Mouse (Mus musculus) embryonic facial prominence, embryonic 13.5 days (tissue): ENCODE measurements at regions not wholly inside any gene's neighbourhood (a gene's known extent, or its start where the extent isn't known, plus 50 kb on each side); places are given as distances from the start of the nearest gene placed in this dataset.
"Not testable (repeated sequence)": the region's sequence is repeated elsewhere in the genome, so short reads cannot be mapped to it uniquely, and the experiment has no call there.

Experiments used
- ATAC-seq: fragments of 200-750 bp; cut with Nextera tagmentation; 2 replicates; pipeline ENCODE4 v1.8.0; 2017; ENCODE audit warnings: low read depth; ENCODE audit not compliant: insufficient number of reproducible peaks, insufficient read depth, low FRiP score, low TSS enrichment
- H3K27ac ChIP-seq: fragments of 300-500 bp; sonication (generic); 2 replicates; pipeline ENCODE4 v1.5.1; 2015; ENCODE audit warnings: moderate library complexity, mild to moderate bottlenecking, inconsistent platforms
- H3K27me3 ChIP-seq: fragments of 300-500 bp; sonication (generic); 2 replicates; pipeline ENCODE4 v1.6.1; 2015; ENCODE audit warnings: mild to moderate bottlenecking, inconsistent platforms
- H3K36me3 ChIP-seq: fragments of 300-500 bp; sonication (generic); 2 replicates; pipeline ENCODE4 v1.6.1; 2015; ENCODE audit warnings: mild to moderate bottlenecking, inconsistent platforms
- H3K4me1 ChIP-seq: fragments of 300-500 bp; sonication (generic); 2 replicates; pipeline ENCODE4 v1.6.1; 2015; ENCODE audit warnings: inconsistent platforms
- H3K4me2 ChIP-seq: fragments of 300-500 bp; sonication (generic); 2 replicates; pipeline ENCODE4 v1.6.1; 2015; ENCODE audit warnings: moderate library complexity, mild to moderate bottlenecking, inconsistent platforms
- H3K4me3 ChIP-seq: fragments of 300-500 bp; sonication (generic); 2 replicates; pipeline ENCODE4 v1.5.1; 2015; ENCODE audit warnings: mild to moderate bottlenecking, inconsistent platforms
- H3K9ac ChIP-seq: fragments of 300-500 bp; sonication (generic); 2 replicates; pipeline ENCODE4 v1.6.1; 2015; ENCODE audit warnings: mild to moderate bottlenecking, inconsistent platforms
- H3K9me3 ChIP-seq: fragments of 300-500 bp; sonication (generic); 2 replicates; pipeline ENCODE4 v1.6.1; 2016; ENCODE audit warnings: inconsistent platforms
- WGBS: fragments of 180-500 bp; shearing (Covaris S2); methylation state at CpG from one replicate; pipeline ENCODE4 v1.1.7; 2015; ENCODE audit warnings: mixed read lengths; 5-methylcytosine and 5-hydroxymethylcytosine counted together

- not testable (repeated sequence) for ATAC-seq, H3K9ac ChIP-seq
These were observed 96.7 kb downstream of the Zfp369 start for GRCm38 (mm10) chr13:65375273-65375672.

GRCm38 (mm10) chr13:65379411-65379810 lies 100.8 kb downstream of the Zfp369 start:
- H3K9me3 ChIP-seq, H3K36me3 ChIP-seq, H3K9ac ChIP-seq, H3K27ac ChIP-seq, H3K4me2 ChIP-seq, H3K4me1 ChIP-seq, H3K4me3 ChIP-seq, H3K27me3 ChIP-seq, ATAC-seq: not testable (repeated sequence)
- 53% methylated on average over 21 of the region's 21 CpGs for WGBS

More at GRCm38 (mm10) chr13:65375273-65375672, 96.7 kb downstream of the Zfp369 start:
- not testable (repeated sequence) for H3K4me2 ChIP-seq, H3K4me1 ChIP-seq, H3K27me3 ChIP-seq, H3K27ac ChIP-seq, H3K36me3 ChIP-seq, H3K4me3 ChIP-seq, H3K9me3 ChIP-seq
- whole genome bisulfite sequencing = no CpG with 5 or more reads among the region's 2 CpGs

DNA sequence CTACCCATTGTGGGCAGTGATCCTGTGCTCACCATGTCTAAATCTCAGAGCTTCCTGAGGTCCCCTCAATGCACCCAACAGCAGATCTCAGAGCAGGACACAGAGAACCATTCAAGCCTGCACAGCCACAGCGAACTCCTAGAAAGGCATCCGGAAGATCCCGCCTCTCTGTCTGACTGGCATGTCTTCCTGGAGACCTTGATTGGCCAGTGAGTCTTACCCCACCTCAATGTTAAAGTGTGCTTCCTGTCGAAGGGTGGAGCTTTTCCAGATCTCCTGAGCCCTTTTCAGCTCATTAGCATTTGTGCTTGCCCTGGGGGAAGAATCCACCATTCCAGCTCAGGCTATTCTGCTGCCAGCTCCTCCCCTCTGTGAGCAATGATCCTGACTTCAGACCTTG lies 97.5 kb upstream of the Gm10139 start:
- 68% methylated on average over 4 of the region's 4 CpGs for WGBS
- not testable (repeated sequence) for H3K27me3 ChIP-seq, H3K4me1 ChIP-seq, H3K9me3 ChIP-seq, H3K4me2 ChIP-seq, H3K9ac ChIP-seq, ATAC-seq, H3K4me3 ChIP-seq, H3K36me3 ChIP-seq, H3K27ac ChIP-seq

- peak overlapping the region; percentile 22; the same call in 1 of the 2 replicates for H3K4me2 ChIP-seq
These were observed 92.3 kb upstream of the Gm10139 start for GRCm38 (mm10) chr13:65420201-65420600.

More at GRCm38 (mm10) chr13:65420201-65420600, 92.3 kb upstream of the Gm10139 start:
- H3K27me3 ChIP-seq, H3K9me3 ChIP-seq, ATAC-seq, H3K27ac ChIP-seq, H3K4me1 ChIP-seq, H3K36me3 ChIP-seq, H3K4me3 ChIP-seq, H3K9ac ChIP-seq: not testable (repeated sequence)
- 10% methylated on average over 27 of the region's 28 CpGs for WGBS
